Mouse (Mus musculus) ES-E14 (cell line): ENCODE measurements around the gene Polr2a. TPM values are rescaled to one million over a fixed set of nuclear protein-coding genes. Genes with fewer than 3 reads are reported as not detected.

ENCODE experiments used
- DNase-seq: peaks from one replicate; pipeline ENCODE4 v3.0.0-alpha.2; 2013; ENCODE audit warnings: low read depth, low spot score
- H3K27ac ChIP-seq: 2 replicates; pipeline ENCODE4 v1.5.1; 2012; ENCODE audit warnings: low read depth, mild to moderate bottlenecking, low read length, moderate library complexity, mixed read lengths; ENCODE audit not compliant: poor library complexity, insufficient read depth, severe bottlenecking
- H3K36me3 ChIP-seq: 2 replicates; pipeline ENCODE4 v1.6.1; 2012; ENCODE audit warnings: mild to moderate bottlenecking, low read length, moderate library complexity, mixed read lengths; ENCODE audit not compliant: control insufficient read depth, poor library complexity, insufficient read depth, severe bottlenecking
- H3K4me1 ChIP-seq, 2 experiments: fragments of 150-350 bp in 1 of 2; sonication (generic) in 1 of 2; 2 replicates each; pipeline ENCODE4 v1.6.1; 2012; ENCODE audit warnings: low read length in 2 of 2, mild to moderate bottlenecking in 1 of 2, mixed read lengths in 1 of 2; ENCODE audit not compliant: control insufficient read depth in 2 of 2, insufficient read depth in 2 of 2, poor library complexity in 1 of 2
- H3K4me3 ChIP-seq, 2 experiments: fragments of 150-350 bp in 1 of 2; sonication (generic) in 1 of 2; 2 replicates each; pipeline ENCODE4 v1.5.1; 2012; ENCODE audit warnings: low read length in 2 of 2, low read depth in 1 of 2, mild to moderate bottlenecking in 1 of 2, mixed read lengths in 1 of 2; ENCODE audit not compliant: insufficient read depth in 1 of 2, poor library complexity in 1 of 2, severe bottlenecking in 1 of 2
- H3K9ac ChIP-seq: 2 replicates; pipeline ENCODE4 v1.6.1; 2012; ENCODE audit warnings: low read depth, mild to moderate bottlenecking, low read length, mixed read lengths; ENCODE audit not compliant: poor library complexity, insufficient read depth, severe bottlenecking
- H3K9me3 ChIP-seq: fragments of 150-350 bp; sonication (generic); 2 replicates; pipeline ENCODE4 v1.6.1; 2012; ENCODE audit warnings: low read depth, mild to moderate bottlenecking, low read length; ENCODE audit not compliant: control insufficient read depth, insufficient read depth
- CHD2 ChIP-seq: IDR thresholded peaks from 2 replicates; pipeline ENCODE4 v1.6.1; 2014; ENCODE audit warnings: mild to moderate bottlenecking, low read depth, low read length, inconsistent platforms
- HCFC1 ChIP-seq: IDR thresholded peaks from 2 replicates; pipeline ENCODE4 v1.6.1; 2012; ENCODE audit warnings: low read length, inconsistent platforms, borderline replicate concordance; ENCODE audit not compliant: insufficient read depth
- MAFK ChIP-seq: IDR thresholded peaks from 2 replicates; pipeline ENCODE4 v1.6.1; 2014; ENCODE audit warnings: mild to moderate bottlenecking, low read depth, low read length, inconsistent platforms; ENCODE audit not compliant: insufficient read depth
- ZC3H11A ChIP-seq: IDR thresholded peaks from 2 replicates; pipeline ENCODE4 v1.6.1; 2012; ENCODE audit warnings: low read depth, mild to moderate bottlenecking, inconsistent platforms, low read length, borderline replicate concordance
- ZNF384 ChIP-seq: IDR thresholded peaks from 2 replicates; pipeline ENCODE4 v1.6.1; 2012; ENCODE audit warnings: low read depth, low read length, inconsistent platforms
- in situ Hi-C, 2 experiments: fragments of 600-800 bp; cut with MboI; formaldehyde crosslinking; loops; one replicate each; pipeline ENCODE4 v1.15.1; 2025; ENCODE audit warnings: low sequenced_read_pairs in 2 of 2, inconsistent platforms in 1 of 2; ENCODE audit not compliant: unreplicated experiment in 2 of 2
- total RNA-seq: library from RNA; depleted of rRNA; stranded (reverse); fragments of 300-350 nt; gene quantifications from 2 replicates; pipeline ENCODE4 v1.2.3, GENCODE M21; 2012

The Polr2a gene
- total RNA-seq, 1 experiment, result 74.2 TPM

- Histone ChIP-seq H3K4me3 (peak overlapping the region; percentile 3 to 41; a peak in 3 of 4 replicates), H3K4me1 (peaks cover 11 to 45% of the 10 kb centered on the region in 2 experiments), H3K9ac (peak overlapping the region; percentile 65), H3K27ac (peak overlapping the region; percentile 53; the same call in 1 of the 2 replicates), H3K9me3 (no peaks in the 10 kb centered on the region), H3K36me3 (peaks cover 8% of the 10 kb centered on the region; the same call in 1 of the 2 replicates)
- in situ Hi-C loops, result no loop called here
- DNase-seq, result no peak
- TF ChIP-seq ZC3H11A, result no peak
- no peak for TF ChIP-seq CHD2
- TF ChIP-seq ZNF384, result no peak
These were observed 71.4 kb downstream of the Polr2a start for GRCm38 (mm10) chr11:69687061-69687460.

GRCm38 (mm10) chr11:69686377-69686776, 72.1 kb downstream of the Polr2a start:
- peaks cover 11 to 43% of the 10 kb centered on the region in 2 experiments for H3K4me1 ChIP-seq
- in situ Hi-C loops, result no loop called here
- peaks cover 8% of the 10 kb centered on the region; the same call in 1 of the 2 replicates for H3K36me3 ChIP-seq
- H3K9me3 ChIP-seq, result no peaks in the 10 kb centered on the region
- TF ChIP-seq ZC3H11A (no peak), CHD2 (no peak), MAFK (no peak), HCFC1 (no peak), ZNF384 (no peak)
- H3K27ac ChIP-seq, result peak overlapping the region; percentile 53; the same call in 1 of the 2 replicates
- DNase-seq, result no peak
- H3K9ac ChIP-seq, result peak overlapping the region; percentile 65; the same call in 1 of the 2 replicates
- peak overlapping the region in 1 of 2 experiments; percentile 41; a peak in 3 of 4 replicates for H3K4me3 ChIP-seq

- H3K4me1 ChIP-seq, result peaks cover 11 to 39% of the 10 kb centered on the region in 2 experiments
- H3K9me3 ChIP-seq, result no peaks in the 10 kb centered on the region
- in situ Hi-C loops, result no loop called here
- H3K9ac ChIP-seq, result peak within 1 kb of the TSS; percentile 71
- peaks cover 1% of the 10 kb centered on the region; the same call in 1 of the 2 replicates for H3K36me3 ChIP-seq
- peak within 1 kb of the TSS; percentile 38 to 63 for H3K4me3 ChIP-seq
- TF ChIP-seq HCFC1 (no peak), CHD2 (no peak), MAFK (no peak), ZC3H11A (no peak), ZNF384 (no peak)
- peak within 1 kb of the TSS; percentile 53; the same call in 1 of the 2 replicates for H3K27ac ChIP-seq
- no peak for DNase-seq
These were observed 72.8 kb downstream of the Polr2a start, which contains the start of gene Tnfsf13 for GRCm38 (mm10) chr11:69685526-69686148. Gene Tnfsf13 (minus strand): TSS chr11:69685784.

- no peak for TF ChIP-seq ZNF384
- TF ChIP-seq HCFC1, result no peak
- Histone ChIP-seq H3K4me3 (peak overlapping the region; percentile 38 to 63), H3K36me3 (peaks cover 4% of the 10 kb centered on the region), H3K9me3 (no peaks in the 10 kb centered on the region), H3K27ac (peak overlapping the region; percentile 42; the same call in 1 of the 2 replicates), H3K9ac (peak overlapping the region; percentile 71), H3K4me1 (peaks cover 6 to 32% of the 10 kb centered on the region in 2 experiments)
- in situ Hi-C loops, result no loop called here
- no peak for DNase-seq
These were observed 73.5 kb downstream of the Polr2a start for GRCm38 (mm10) chr11:69684936-69685335.
